Mouse (Mus musculus): ENCODE data around the gene Adgrv1. TPM values are rescaled to one million over a fixed set of nuclear protein-coding genes. Genes with fewer than 3 reads are reported as not detected.
"Not testable (repeated sequence)": the region's sequence is repeated elsewhere in the genome, so short reads cannot be mapped to it uniquely, and the experiment has no call there.

Adgrv1 gene
- polyA plus RNA-seq, 1 experiment from 2014 or later, result 43.1 TPM

DNA sequence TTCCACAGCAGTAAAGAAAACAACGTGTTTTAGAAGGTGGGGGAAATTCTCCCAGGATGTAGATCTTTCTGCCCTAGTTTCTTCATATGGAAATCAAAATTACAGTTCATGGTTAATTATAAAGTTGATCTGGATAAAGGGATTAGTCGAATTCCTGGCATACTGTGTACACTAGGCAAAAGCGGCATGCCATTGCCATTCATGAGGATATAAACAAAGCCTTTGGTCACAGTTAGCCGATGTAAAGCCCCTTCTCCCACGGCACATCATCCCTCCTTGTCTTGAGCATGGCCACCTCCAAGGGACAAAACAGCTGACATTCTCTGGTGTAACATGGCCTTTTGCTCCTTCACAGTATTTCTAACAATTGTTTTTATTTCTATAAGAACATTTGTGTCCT, 2.4 kb downstream of the Adgrv1 start:
- Histone ChIP-seq H3K9ac (ENCODE audit: low read length) (peak overlapping the region; percentile 34; the same call in 1 of the 2 replicates), H3K36me3 (ENCODE audit: control insufficient read depth, insufficient read depth, low read length) (no peaks in the 10 kb centered on the region), H3K4me2 (peak overlapping the region; percentile 47), H3K9me3 (ENCODE audit: control insufficient read depth, low read length) (no peaks in the 10 kb centered on the region), H3K4me1 (ENCODE audit: control insufficient read depth, insufficient read depth, low read length) (peaks cover 39% of the 10 kb centered on the region), H3K4me3 (ENCODE audit: low read depth, low read length) (peak overlapping the region; percentile 88), H3K27me3 (ENCODE audit: control insufficient read depth, insufficient read depth, low read length) (no peaks in the 10 kb centered on the region), H3K27ac (ENCODE audit: low read depth, low read length) (peak overlapping the region; percentile 27; the same call in 1 of the 2 replicates)
- WGBS, result 8% methylated on average over 5 of the region's 5 CpGs
- DNase-seq (ENCODE audit: low spot score, missing footprints), result peak; percentile 89
- ATAC-seq (ENCODE audit: low FRiP score), result no peak; the same call in 1 of the 2 replicates

DNA sequence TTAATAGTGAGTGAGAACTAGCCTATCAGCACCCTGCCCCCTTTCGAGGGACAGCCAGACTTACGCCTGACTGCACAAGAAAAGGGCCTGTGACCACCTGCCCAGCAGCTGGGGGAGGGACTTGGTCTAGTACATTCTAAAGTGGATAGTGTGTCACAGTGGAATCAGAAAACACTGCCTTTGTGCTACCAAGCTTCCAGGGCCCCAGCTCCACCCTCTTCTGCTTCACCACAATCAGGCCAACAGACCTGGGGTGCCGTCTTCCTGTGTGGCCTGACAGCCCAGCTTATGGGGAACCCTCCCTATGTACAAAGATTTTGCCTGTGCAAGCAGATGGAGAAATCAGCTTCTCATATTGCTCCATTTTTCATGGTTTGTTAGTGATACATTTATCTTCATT, 3.6 kb downstream of the Adgrv1 start:
- Histone ChIP-seq H3K27me3 (ENCODE audit: control insufficient read depth, insufficient read depth, low read length) (no peaks in the 10 kb centered on the region), H3K9me3 (ENCODE audit: control insufficient read depth, low read length) (no peaks in the 10 kb centered on the region), H3K4me3 (ENCODE audit: low read depth, low read length) (0 out of 2 replicates have a peak overlapping the region, but pooled peaks have one; percentile 88), H3K4me2 (peak overlapping the region; percentile 47), H3K27ac (ENCODE audit: low read depth, low read length) (peak overlapping the region; percentile 60), H3K4me1 (ENCODE audit: control insufficient read depth, insufficient read depth, low read length) (peaks cover 39% of the 10 kb centered on the region), H3K36me3 (ENCODE audit: control insufficient read depth, insufficient read depth, low read length) (no peaks in the 10 kb centered on the region), H3K9ac (ENCODE audit: low read length) (no peak overlapping the region)
- 18% methylated on average over 3 of the region's 3 CpGs for WGBS
- DNase-seq (ENCODE audit: low spot score, missing footprints), result peak; percentile 85
- ATAC-seq (ENCODE audit: low FRiP score), result peak; percentile 36

DNA sequence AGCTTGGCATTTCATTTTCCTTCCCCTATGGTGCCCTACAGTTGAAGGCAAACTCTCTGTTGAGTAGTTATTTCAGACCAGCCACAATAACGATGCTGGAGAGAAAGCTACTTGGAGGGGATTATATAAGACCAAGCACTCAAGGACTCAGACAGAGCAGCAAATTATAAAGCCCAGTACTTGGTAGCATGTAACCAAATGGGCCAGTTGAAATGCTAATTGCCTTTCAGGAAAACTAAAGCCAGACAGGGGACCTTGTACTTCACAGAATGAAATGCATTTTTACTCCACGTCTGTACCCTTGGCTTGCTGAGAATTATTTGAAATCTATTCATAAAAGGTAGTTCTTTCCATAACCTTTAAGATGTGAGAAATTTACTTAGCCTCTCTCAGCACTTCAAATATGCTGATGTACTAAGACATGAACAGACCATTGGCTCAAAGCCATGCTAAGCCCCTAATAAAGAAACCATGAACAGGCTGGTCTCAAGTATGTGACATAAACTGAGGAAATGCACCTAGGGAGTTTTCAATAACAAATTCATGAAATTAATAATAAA, 4.2 kb downstream of the Adgrv1 start:
- DNase-seq (ENCODE audit: low spot score, missing footprints) (peak; percentile 88), ATAC-seq (ENCODE audit: low FRiP score) (no peak)
- H3K4me2 ChIP-seq, result peak overlapping the region; percentile 30; the same call in 1 of the 2 replicates
- H3K9ac ChIP-seq (ENCODE audit: low read length), result no peak overlapping the region
- H3K36me3 ChIP-seq (ENCODE audit: control insufficient read depth, insufficient read depth, low read length), result no peaks in the 10 kb centered on the region
- H3K9me3 ChIP-seq (ENCODE audit: control insufficient read depth, low read length), result no peaks in the 10 kb centered on the region
- whole genome bisulfite sequencing, result 16% methylated on average over 2 of the region's 2 CpGs
- peaks cover 39% of the 10 kb centered on the region for H3K4me1 ChIP-seq (ENCODE audit: control insufficient read depth, insufficient read depth, low read length)
- no peaks in the 10 kb centered on the region for H3K27me3 ChIP-seq (ENCODE audit: control insufficient read depth, insufficient read depth, low read length)
- no peak overlapping the region for H3K4me3 ChIP-seq (ENCODE audit: low read depth, low read length)
- peak overlapping the region; percentile 60; the same call in 1 of the 2 replicates for H3K27ac ChIP-seq (ENCODE audit: low read depth, low read length)

GRCm38 (mm10) chr13:81627861-81628260, 5.1 kb downstream of the Adgrv1 start:
- not testable (repeated sequence) for H3K36me3 ChIP-seq (ENCODE audit: control insufficient read depth, insufficient read depth, low read length); ATAC-seq (ENCODE audit: low FRiP score); H3K9ac ChIP-seq (ENCODE audit: low read length); H3K9me3 ChIP-seq (ENCODE audit: control insufficient read depth, low read length); H3K27ac ChIP-seq (ENCODE audit: low read depth, low read length); H3K27me3 ChIP-seq (ENCODE audit: control insufficient read depth, insufficient read depth, low read length); H3K4me3 ChIP-seq (ENCODE audit: low read depth, low read length)
- H3K4me2 ChIP-seq, result peak overlapping the region; percentile 3
- WGBS, result 71% methylated on average over 1 of the region's 1 CpGs
- DNase-seq (ENCODE audit: low spot score, missing footprints), result peak; percentile 75
- peaks cover 39% of the 10 kb centered on the region for H3K4me1 ChIP-seq (ENCODE audit: control insufficient read depth, insufficient read depth, low read length)

DNA sequence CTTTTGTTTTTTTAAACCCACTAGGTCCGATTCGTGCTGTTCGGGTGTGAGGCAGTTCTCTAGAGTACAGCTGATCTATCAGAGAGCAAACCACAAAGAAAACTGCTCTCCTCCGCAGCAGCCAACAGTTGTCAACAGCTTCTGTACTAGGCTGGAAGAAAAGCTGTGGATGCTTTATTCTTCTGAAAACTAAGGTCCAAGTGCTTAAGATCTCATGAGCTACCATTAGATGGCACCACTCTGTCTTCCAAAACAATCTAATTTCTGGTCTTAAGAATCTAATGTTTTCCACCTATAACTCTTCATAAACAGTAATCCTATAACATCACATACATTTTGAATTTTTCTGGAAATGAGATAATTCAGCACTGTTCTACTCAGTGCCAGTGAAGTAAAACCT, 22.6 kb downstream of the Adgrv1 start:
- peaks cover 9% of the 10 kb centered on the region; the same call in 1 of the 2 replicates for H3K36me3 ChIP-seq (ENCODE audit: control insufficient read depth, insufficient read depth, low read length)

GRCm38 (mm10) chr13:81606991-81607390, 26.0 kb downstream of the Adgrv1 start:
- H3K27me3 ChIP-seq (ENCODE audit: control insufficient read depth, insufficient read depth, low read length), result no peaks in the 10 kb centered on the region
- ATAC-seq (ENCODE audit: low FRiP score), result no peak
- H3K36me3 ChIP-seq (ENCODE audit: control insufficient read depth, insufficient read depth, low read length), result peaks cover 9% of the 10 kb centered on the region; the same call in 1 of the 2 replicates

More for the DNA sequence above, 22.6 kb downstream of the Adgrv1 start:
- ATAC-seq (ENCODE audit: low FRiP score) (no peak), DNase-seq (ENCODE audit: low spot score, missing footprints) (peak; percentile 62)
- H3K27ac ChIP-seq (ENCODE audit: low read depth, low read length), result no peak overlapping the region
- no peaks in the 10 kb centered on the region for H3K4me1 ChIP-seq (ENCODE audit: control insufficient read depth, insufficient read depth, low read length)
- H3K27me3 ChIP-seq (ENCODE audit: control insufficient read depth, insufficient read depth, low read length), result no peaks in the 10 kb centered on the region
- H3K4me2 ChIP-seq, result no peak overlapping the region
- H3K9me3 ChIP-seq (ENCODE audit: control insufficient read depth, low read length), result peaks cover 5% of the 10 kb centered on the region
- no peak overlapping the region for H3K4me3 ChIP-seq (ENCODE audit: low read depth, low read length)
- WGBS, result 92% methylated on average over 4 of the region's 4 CpGs
- no peak overlapping the region for H3K9ac ChIP-seq (ENCODE audit: low read length)

GRCm38 (mm10) chr13:81596910-81597607, 35.9 kb downstream of the Adgrv1 start:
- no peaks in the 10 kb centered on the region for H3K9me3 ChIP-seq (ENCODE audit: control insufficient read depth, low read length)
- peaks cover 7% of the 10 kb centered on the region for H3K36me3 ChIP-seq (ENCODE audit: control insufficient read depth, insufficient read depth, low read length)
- 53% methylated on average over 9 of the region's 9 CpGs for WGBS
- DNase-seq (ENCODE audit: low spot score, missing footprints), result peak; percentile 84
- H3K4me2 ChIP-seq, result no peak overlapping the region
- H3K4me1 ChIP-seq (ENCODE audit: control insufficient read depth, insufficient read depth, low read length), result peaks cover 17% of the 10 kb centered on the region
- ATAC-seq (ENCODE audit: low FRiP score), result peak; percentile 76
- no peaks in the 10 kb centered on the region for H3K27me3 ChIP-seq (ENCODE audit: control insufficient read depth, insufficient read depth, low read length)
- peak overlapping the region; percentile 48 for H3K27ac ChIP-seq (ENCODE audit: low read depth, low read length)
- H3K4me3 ChIP-seq (ENCODE audit: low read depth, low read length), result no peak overlapping the region
- no peak overlapping the region for H3K9ac ChIP-seq (ENCODE audit: low read length)

More at GRCm38 (mm10) chr13:81606991-81607390, 26.0 kb downstream of the Adgrv1 start:
- H3K27ac ChIP-seq (ENCODE audit: low read depth, low read length), result no peak overlapping the region
- H3K4me3 ChIP-seq (ENCODE audit: low read depth, low read length), result no peak overlapping the region
- peak; percentile 79 for DNase-seq (ENCODE audit: low spot score, missing footprints)
- H3K4me1 ChIP-seq (ENCODE audit: control insufficient read depth, insufficient read depth, low read length), result no peaks in the 10 kb centered on the region
- no peak overlapping the region for H3K9ac ChIP-seq (ENCODE audit: low read length)
- 95% methylated on average over 2 of the region's 2 CpGs for WGBS
- H3K9me3 ChIP-seq (ENCODE audit: control insufficient read depth, low read length), result peaks cover 10% of the 10 kb centered on the region
- H3K4me2 ChIP-seq, result no peak overlapping the region

- H3K4me3 ChIP-seq (ENCODE audit: low read depth, low read length), result no peak overlapping the region
- no peaks in the 10 kb centered on the region for H3K27me3 ChIP-seq (ENCODE audit: control insufficient read depth, insufficient read depth, low read length)
- H3K4me1 ChIP-seq (ENCODE audit: control insufficient read depth, insufficient read depth, low read length), result no peaks in the 10 kb centered on the region
- H3K9me3 ChIP-seq (ENCODE audit: control insufficient read depth, low read length), result no peaks in the 10 kb centered on the region
- 94% methylated on average over 8 of the region's 8 CpGs for WGBS
- ATAC-seq (ENCODE audit: low FRiP score) (no peak), DNase-seq (ENCODE audit: low spot score, missing footprints) (no peak)
- no peak overlapping the region for H3K27ac ChIP-seq (ENCODE audit: low read depth, low read length)
- H3K4me2 ChIP-seq, result no peak overlapping the region
- peaks cover 2% of the 10 kb centered on the region; the same call in 1 of the 2 replicates for H3K36me3 ChIP-seq (ENCODE audit: control insufficient read depth, insufficient read depth, low read length)
- H3K9ac ChIP-seq (ENCODE audit: low read length), result no peak overlapping the region
Observed at GRCm38 (mm10) chr13:81578692-81579091, 54.3 kb downstream of the Adgrv1 start.

- peak; percentile 91 for DNase-seq (ENCODE audit: low spot score, missing footprints)
- peak overlapping the region; percentile 56 for H3K27ac ChIP-seq (ENCODE audit: low read depth, low read length)
- WGBS, result 28% methylated on average over 12 of the region's 12 CpGs
- 0 out of 2 replicates have a peak overlapping the region, but pooled peaks have one; percentile 14 for H3K9ac ChIP-seq (ENCODE audit: low read length)
- no peaks in the 10 kb centered on the region for H3K36me3 ChIP-seq (ENCODE audit: control insufficient read depth, insufficient read depth, low read length)
- no peaks in the 10 kb centered on the region for H3K27me3 ChIP-seq (ENCODE audit: control insufficient read depth, insufficient read depth, low read length)
- H3K9me3 ChIP-seq (ENCODE audit: control insufficient read depth, low read length), result no peaks in the 10 kb centered on the region
- peak; percentile 92 for ATAC-seq (ENCODE audit: low FRiP score)
- peaks cover 7% of the 10 kb centered on the region for H3K4me1 ChIP-seq (ENCODE audit: control insufficient read depth, insufficient read depth, low read length)
- H3K4me2 ChIP-seq, result peak overlapping the region; percentile 36
- peak overlapping the region; percentile 18 for H3K4me3 ChIP-seq (ENCODE audit: low read depth, low read length)
Observed at GRCm38 (mm10) chr13:81570241-81570821, 62.6 kb downstream of the Adgrv1 start.

All from midbrain, embryonic 11.5 days (tissue).